In the genomic region with DNA sequence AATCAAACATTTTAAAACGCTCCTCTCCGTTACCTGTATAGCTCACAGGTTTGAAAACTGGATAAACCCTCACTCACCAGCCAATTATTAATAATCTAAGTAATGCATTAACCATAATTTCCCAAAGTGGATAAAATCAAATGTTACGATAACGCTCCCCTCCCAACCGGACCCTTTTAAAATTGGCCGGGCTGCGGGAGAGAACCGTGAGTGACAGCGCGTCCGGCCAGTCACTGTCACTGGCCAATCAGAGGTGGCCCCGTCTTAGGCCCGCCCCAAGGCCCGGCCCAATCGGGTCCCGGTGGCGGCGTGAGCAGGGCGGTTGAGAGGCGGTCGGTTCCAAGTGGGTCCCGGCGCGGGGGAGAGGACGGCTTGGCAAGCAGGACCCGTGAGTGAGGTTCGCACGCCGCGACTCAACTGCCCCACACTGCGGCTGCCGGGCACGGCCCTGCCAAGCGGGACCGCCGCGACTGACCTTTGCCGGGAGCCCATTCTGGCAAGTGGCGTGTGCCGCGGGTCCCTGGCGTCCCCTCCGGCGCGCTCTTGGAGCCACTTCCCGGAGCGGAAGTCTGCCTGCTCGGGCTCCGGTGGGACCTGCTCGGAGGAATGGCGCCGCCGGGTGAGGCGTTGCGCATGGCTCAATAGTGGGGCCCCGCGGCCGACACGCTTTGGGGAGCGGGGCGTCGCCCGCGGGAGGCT, we compare ENCODE assay signal across 8 mouse cellular contexts. TPM values are rescaled to one million over a fixed set of nuclear protein-coding genes. Genes with fewer than 3 reads are reported as not detected.
DNase-seq lines count a peak whose midpoint lies in the region; ATAC-seq and TF ChIP-seq lines count a peak whose summit lies in the region.

A gene (plus strand): TSS at position 301 of the 699 bp plus-strand sequence.

- peaks cover 49% of the 10 kb centered on the region for H3K4me1 ChIP-seq in G1E (ENCODE audit: insufficient read depth, low read depth, low read length)
- peaks cover 21% of the 10 kb centered on the region for H3K4me1 ChIP-seq in forebrain, embryonic 16.5 days (replicated peaks; ENCODE audit: control insufficient read depth, insufficient read depth, low read length)
- H3K4me1 ChIP-seq in lung, embryonic 14.5 days (ENCODE audit: insufficient read depth) = peaks cover 11% of the 10 kb centered on the region
- no peaks in the 10 kb centered on the region; the same call in 1 of the 2 replicates for H3K4me1 ChIP-seq in olfactory bulb, adult 2 months (ENCODE audit: control insufficient read depth, insufficient read depth, low read length)
- H3K4me1 ChIP-seq in thymus, adult 2 months (replicated peaks; ENCODE audit: control insufficient read depth, insufficient read depth, low read length) = peaks cover 2% of the 10 kb centered on the region

- intact Hi-C loops in heart, postnatal 36 days (cut with DNase I) = loop anchor here (2.0 kb wide), 1 partner anchor 74 kb away; a partner anchor contains a TSS

- ATAC-seq in G1E (ENCODE audit: extremely low read depth, insufficient number of reproducible peaks, low FRiP score, poor library complexity, severe bottlenecking) = peak; percentile 98
- ATAC-seq in forebrain, embryonic 16.5 days = peak; percentile 100
- peak; percentile 100 for ATAC-seq in lung, embryonic 14.5 days (ENCODE audit: insufficient read depth)

- H3K27ac ChIP-seq in forebrain, embryonic 16.5 days (ENCODE audit: low read length) = peak within 1 kb of the TSS; percentile 94
- H3K27ac ChIP-seq in layer of hippocampus, adult 2 months = peak within 1 kb of the TSS; percentile 99
- peak within 1 kb of the TSS; percentile 93 for H3K27ac ChIP-seq in lung, embryonic 14.5 days (ENCODE audit: low read depth)
- H3K27ac ChIP-seq in olfactory bulb, adult 2 months (ENCODE audit: insufficient read depth, low read depth, low read length) = peak within 1 kb of the TSS; percentile 58
- peak within 1 kb of the TSS; percentile 20 for H3K27ac ChIP-seq in thymus, adult 2 months (ENCODE audit: control insufficient read depth, insufficient read depth, low read length)

- peak; percentile 37; the same call in 1 of the 2 replicates for TF ChIP-seq POLR2A in olfactory bulb, adult 2 months (IDR thresholded peaks at IDR 0.05; ENCODE audit: insufficient read depth, low read depth, low read length)
- peak; percentile 70 for TF ChIP-seq POLR2A in thymus, adult 2 months (IDR thresholded peaks at IDR 0.05; ENCODE audit: control insufficient read depth, extremely low read depth, insufficient read depth, low read length, poor library complexity)

- H3K4me2 ChIP-seq in forebrain, embryonic 16.5 days (ENCODE audit: low read length) = peak within 1 kb of the TSS; percentile 60
- H3K4me2 ChIP-seq in lung, embryonic 14.5 days = peak within 1 kb of the TSS; percentile 67

- WGBS in forebrain, embryonic 16.5 days = under 1% methylated on average over 57 of the region's 64 CpGs
- under 1% methylated on average over 62 of the region's 64 CpGs for WGBS in lung, embryonic 14.5 days
- under 1% methylated on average over 64 of the region's 64 CpGs for WGBS in olfactory bulb, adult 2 months
- WGBS in thymus, adult 2 months = under 1% methylated on average over 64 of the region's 64 CpGs

- peak within 1 kb of the TSS; percentile 97 for H3K9ac ChIP-seq in forebrain, embryonic 16.5 days (replicated peaks; ENCODE audit: low read depth, low read length)
- H3K9ac ChIP-seq in lung, embryonic 14.5 days = peak within 1 kb of the TSS; percentile 90

- peak within 1 kb of the TSS; percentile 94 for H3K4me3 ChIP-seq in G1E (ENCODE audit: low read depth, low read length)
- H3K4me3 ChIP-seq in forebrain, embryonic 16.5 days (replicated peaks; ENCODE audit: low read length) = peak within 1 kb of the TSS; percentile 97
- peak within 1 kb of the TSS; percentile 75 for H3K4me3 ChIP-seq in layer of hippocampus, adult 2 months
- peak within 1 kb of the TSS; percentile 94 for H3K4me3 ChIP-seq in lung, embryonic 14.5 days (ENCODE audit: low read depth, low read length)
- H3K4me3 ChIP-seq in olfactory bulb, adult 2 months (ENCODE audit: insufficient read depth, low read depth, low read length) = peak within 1 kb of the TSS; percentile 95
- peak within 1 kb of the TSS; percentile 83 for H3K4me3 ChIP-seq in thymus, adult 2 months (ENCODE audit: control insufficient read depth, insufficient read depth, low read length)

- peaks cover 38% of the 10 kb centered on the region for H3K36me3 ChIP-seq in G1E (replicated peaks)
- 0 out of 2 replicates have a peak, but pooled peaks cover 3% of the 10 kb centered on the region for H3K36me3 ChIP-seq in forebrain, embryonic 16.5 days (ENCODE audit: control insufficient read depth, insufficient read depth)
- H3K36me3 ChIP-seq in lung, embryonic 14.5 days (ENCODE audit: insufficient read depth) = peaks cover 23% of the 10 kb centered on the region
- H3K36me3 ChIP-seq in thymus, adult 2 months (ENCODE audit: control insufficient read depth, insufficient read depth, low read length) = peaks cover 4% of the 10 kb centered on the region; the same call in 1 of the 2 replicates

- H3K9me3 ChIP-seq in G1E (replicated peaks) = no peaks in the 10 kb centered on the region
- no peaks in the 10 kb centered on the region for H3K9me3 ChIP-seq in forebrain, embryonic 16.5 days (ENCODE audit: control insufficient read depth, low read length)
- H3K9me3 ChIP-seq in lung, embryonic 14.5 days (ENCODE audit: low read depth, low read length) = no peaks in the 10 kb centered on the region

- peak; percentile 99 for DNase-seq in G1E (ENCODE audit: low spot score)
- peak; percentile 98 to 99 for DNase-seq in cerebellum, adult 18-20 months
- DNase-seq in heart, postnatal 36 days = peak; percentile 97 to 98
- DNase-seq in layer of hippocampus, adult 2 months (ENCODE audit: low spot score in 2 of 2) = peak; percentile 96
- DNase-seq in lung, embryonic 14.5 days = peak; percentile 98
- peak; percentile 98 for DNase-seq in thymus, adult 2 months

- TF ChIP-seq CTCF in G1E (IDR thresholded peaks at IDR 0.05; ENCODE audit: low read depth, low read length) = no peak
- no peak for TF ChIP-seq CTCF in layer of hippocampus, adult 2 months (conservative IDR thresholded peaks at IDR 0.05)
- TF ChIP-seq CTCF in lung, embryonic 14.5 days (IDR thresholded peaks at IDR 0.05; ENCODE audit: low read depth) = no peak
- TF ChIP-seq CTCF in olfactory bulb, adult 2 months (IDR thresholded peaks at IDR 0.05; ENCODE audit: insufficient read depth, low read depth, low read length) = no peak
- TF ChIP-seq CTCF in thymus, adult 2 months (IDR thresholded peaks at IDR 0.05; ENCODE audit: borderline replicate concordance, control insufficient read depth, extremely low read depth, insufficient read depth, low read length, poor library complexity) = peak; percentile 30; the same call in 1 of the 2 replicates

- H3K27me3 ChIP-seq in G1E (ENCODE audit: insufficient read depth, low read length) = no peaks in the 10 kb centered on the region
- H3K27me3 ChIP-seq in forebrain, embryonic 16.5 days (replicated peaks; ENCODE audit: control insufficient read depth, insufficient read depth, low read length) = no peaks in the 10 kb centered on the region
- no peaks in the 10 kb centered on the region for H3K27me3 ChIP-seq in lung, embryonic 14.5 days (ENCODE audit: insufficient read depth, low read length)
- H3K27me3 ChIP-seq in thymus, adult 2 months (ENCODE audit: control insufficient read depth, insufficient read depth, low read length) = no peaks in the 10 kb centered on the region

RNA-seq across cellular contexts. Expression of the gene that starts here (rescaled TPM):
- total RNA-seq in G1E (2014; fragmentation: Nextera tagmentation) (197 and 213 TPM in 2 replicates), G1E (2017) (156 and 189 TPM in 2 replicates)
- polyA plus RNA-seq in G1E (2012) = 99.6 and 110 TPM in 2 replicates
- polyA plus RNA-seq in forebrain, embryonic 16.5 days (2015; fragmentation: Nextera tagmentation; extraction: Ambion mirVana) = 183 and 189 TPM in 2 replicates
- total RNA-seq in heart, postnatal 36 days (2021) = 100 to 1,000 TPM in 1 of 2 experiments, 10 to 100 TPM in 1; 92.5 to 101 TPM
- 100 to 1,000 TPM; 132 to 138 TPM for total RNA-seq in layer of hippocampus, adult 2 months (2021)
- polyA plus RNA-seq in lung, embryonic 14.5 days (2014; fragmentation: Nextera tagmentation; extraction: Ambion mirVana) = 355 and 359 TPM in 2 replicates
- polyA plus RNA-seq in olfactory bulb, adult 2 months (2012; ENCODE audit: insufficient read depth, insufficient read length, low replicate concordance, missing spikeins) = not detected in 2 replicates
- 177 and 187 TPM in 2 replicates for polyA plus RNA-seq in thymus, adult 2 months (2012; rRNA removed)

Comparison
In these comparisons a context has a peak if more than half of its experiments do, and no peak if none do; other contexts are left out.
1. Peak in every context shown above with its lines: DNase-seq, ATAC-seq, H3K4me3 ChIP-seq and H3K27ac ChIP-seq.
2. H3K27ac ChIP-seq: peak in every context shown above with its lines; median percentile 99 in layer of hippocampus, adult 2 months; 94 in forebrain, embryonic 16.5 days; 93 in lung, embryonic 14.5 days; 58 in olfactory bulb, adult 2 months; 20 in thymus, adult 2 months.